9 mouse cellular contexts compared by ENCODE assay signal in genomic region chr15:85913605-85914004, GRCm38 (mm10). TPM values are rescaled to one million over a fixed set of nuclear protein-coding genes. Genes with fewer than 3 reads are reported as not detected.
DNase-seq lines count a peak whose midpoint lies in the region; ATAC-seq lines count a peak whose summit lies in the region.
"Had no signal": no experiment of that assay in that cellular context is flagged by ENCODE, and none has a peak within 500 bp of the region (broad histone marks: within the 10 kb centered on the region; RNA-seq: fewer than 3 reads in every experiment).

No protein-coding gene starts in this region.

- 21% methylated on average over 2 of the region's 2 CpGs for WGBS in forebrain, embryonic 14.5 days
- 27% methylated on average over 2 of the region's 2 CpGs for WGBS in forebrain, embryonic 13.5 days
- WGBS in midbrain, embryonic 14.5 days: 33% methylated on average over 2 of the region's 2 CpGs
- 37% methylated on average over 2 of the region's 2 CpGs for WGBS in midbrain, embryonic 13.5 days

- no peak overlapping the region for H3K4me3 ChIP-seq in forebrain, embryonic 14.5 days (ENCODE audit: low read depth, low read length)
- H3K4me3 ChIP-seq in forebrain, embryonic 13.5 days: no peak overlapping the region
- no peak overlapping the region for H3K4me3 ChIP-seq in midbrain, embryonic 14.5 days (replicated peaks; ENCODE audit: low read depth, low read length)
- H3K4me3 ChIP-seq in midbrain, embryonic 13.5 days (replicated peaks): no peak overlapping the region
- H3K4me3 ChIP-seq: limb, embryonic 13.5 days had no signal

- H3K4me1 ChIP-seq in forebrain, embryonic 14.5 days (ENCODE audit: control insufficient read depth, insufficient read depth, low read length): no peaks in the 10 kb centered on the region
- peaks cover 7% of the 10 kb centered on the region; the same call in 1 of the 2 replicates for H3K4me1 ChIP-seq in forebrain, embryonic 13.5 days
- 0 out of 2 replicates have a peak, but pooled peaks cover 2% of the 10 kb centered on the region for H3K4me1 ChIP-seq in midbrain, embryonic 14.5 days (ENCODE audit: control insufficient read depth, insufficient read depth, low read length)
- H3K4me1 ChIP-seq in midbrain, embryonic 13.5 days (replicated peaks): 0 out of 2 replicates have a peak, but pooled peaks cover 3% of the 10 kb centered on the region

- no peak for ATAC-seq in forebrain, embryonic 14.5 days
- no peak for ATAC-seq in forebrain, embryonic 13.5 days
- no peak for ATAC-seq in midbrain, embryonic 14.5 days (ENCODE audit: low FRiP score, low TSS enrichment)
- ATAC-seq in midbrain, embryonic 13.5 days: no peak

- H3K4me2 ChIP-seq in forebrain, embryonic 14.5 days (ENCODE audit: low read length): no peak overlapping the region
- no peak overlapping the region for H3K4me2 ChIP-seq in forebrain, embryonic 13.5 days
- no peak overlapping the region for H3K4me2 ChIP-seq in midbrain, embryonic 14.5 days (ENCODE audit: low read length)
- no peak overlapping the region for H3K4me2 ChIP-seq in midbrain, embryonic 13.5 days (replicated peaks)
- H3K4me2 ChIP-seq: limb, embryonic 13.5 days had no signal

- H3K27me3 ChIP-seq in forebrain, embryonic 14.5 days (replicated peaks; ENCODE audit: control insufficient read depth, insufficient read depth, low read length): no peaks in the 10 kb centered on the region
- no peaks in the 10 kb centered on the region for H3K27me3 ChIP-seq in forebrain, embryonic 13.5 days
- H3K27me3 ChIP-seq in midbrain, embryonic 14.5 days (ENCODE audit: control insufficient read depth, insufficient read depth, low read length): no peaks in the 10 kb centered on the region
- no peaks in the 10 kb centered on the region for H3K27me3 ChIP-seq in midbrain, embryonic 13.5 days
- H3K27me3 ChIP-seq: limb, embryonic 13.5 days had no signal

- DNase-seq in forebrain, embryonic 14.5 days (ENCODE audit: low spot score): peak; percentile 72
- DNase-seq in midbrain, embryonic 14.5 days: peak; percentile 74
- peak; percentile 73 for DNase-seq in adrenal gland, postnatal 25 days
- DNase-seq in kidney, adult 9 months: peak; percentile 79
- peak; percentile 82 for DNase-seq in naive thymus-derived CD4-positive, alpha-beta T cell, adult 2 months (ENCODE audit: low read depth)
- peak; percentile 52 for DNase-seq in yolk sac, embryonic 10.5 days (ENCODE audit: low spot score)

- H3K27ac ChIP-seq in forebrain, embryonic 14.5 days (ENCODE audit: low read depth, low read length): no peak overlapping the region
- H3K27ac ChIP-seq in forebrain, embryonic 13.5 days: no peak overlapping the region
- H3K27ac ChIP-seq in midbrain, embryonic 14.5 days (replicated peaks; ENCODE audit: low read depth, low read length): no peak overlapping the region
- no peak overlapping the region for H3K27ac ChIP-seq in midbrain, embryonic 13.5 days
- H3K27ac ChIP-seq: limb, embryonic 13.5 days had no signal

- H3K9me3 ChIP-seq in forebrain, embryonic 14.5 days (replicated peaks; ENCODE audit: control insufficient read depth, low read length): no peaks in the 10 kb centered on the region
- H3K9me3 ChIP-seq in forebrain, embryonic 13.5 days (replicated peaks): no peaks in the 10 kb centered on the region
- no peaks in the 10 kb centered on the region for H3K9me3 ChIP-seq in midbrain, embryonic 14.5 days (ENCODE audit: control insufficient read depth, low read length)
- no peaks in the 10 kb centered on the region for H3K9me3 ChIP-seq in midbrain, embryonic 13.5 days

- H3K9ac ChIP-seq in forebrain, embryonic 14.5 days (ENCODE audit: low read length): no peak overlapping the region
- H3K9ac ChIP-seq in forebrain, embryonic 13.5 days: no peak overlapping the region
- no peak overlapping the region for H3K9ac ChIP-seq in midbrain, embryonic 14.5 days (replicated peaks; ENCODE audit: low read length)
- H3K9ac ChIP-seq in midbrain, embryonic 13.5 days (replicated peaks): no peak overlapping the region
- H3K9ac ChIP-seq: limb, embryonic 13.5 days had no signal

- H3K36me3 ChIP-seq in forebrain, embryonic 14.5 days (ENCODE audit: control insufficient read depth, insufficient read depth, low read length): peaks cover 15% of the 10 kb centered on the region; the same call in 1 of the 2 replicates
- H3K36me3 ChIP-seq in forebrain, embryonic 13.5 days (ENCODE audit: poor library complexity, severe bottlenecking): peaks cover 59% of the 10 kb centered on the region
- H3K36me3 ChIP-seq in midbrain, embryonic 14.5 days (ENCODE audit: control insufficient read depth, insufficient read depth, low read length): no peaks in the 10 kb centered on the region
- H3K36me3 ChIP-seq in midbrain, embryonic 13.5 days: peaks cover 21% of the 10 kb centered on the region

RNA-seq across cellular contexts. Expression of gene Trmu, which starts 34.5 kb away (rescaled TPM):
- 33.5 and 39.5 TPM in 2 replicates for polyA plus RNA-seq in forebrain, embryonic 14.5 days (2014; fragmentation: Nextera tagmentation; extraction: Ambion mirVana)
- 45.2 and 53.2 TPM in 2 replicates for polyA plus RNA-seq in forebrain, embryonic 13.5 days (2015; fragmentation: Nextera tagmentation; extraction: Ambion mirVana)
- 36.2 and 41.5 TPM in 2 replicates for polyA plus RNA-seq in midbrain, embryonic 14.5 days (2014; fragmentation: Nextera tagmentation; extraction: Ambion mirVana)
- polyA plus RNA-seq in midbrain, embryonic 13.5 days (2015; fragmentation: Nextera tagmentation; extraction: Ambion mirVana): 48.8 and 53.9 TPM in 2 replicates
- total RNA-seq in adrenal gland, postnatal 25 days (2021): 31.0 and 34.2 TPM in 2 replicates

RNA-seq across cellular contexts. Expression of gene Gtse1, which starts 54.1 kb away (rescaled TPM):
- polyA plus RNA-seq in forebrain, embryonic 14.5 days (2014; fragmentation: Nextera tagmentation; extraction: Ambion mirVana): 14.3 and 15.7 TPM in 2 replicates
- 31.0 and 31.4 TPM in 2 replicates for polyA plus RNA-seq in forebrain, embryonic 13.5 days (2015; fragmentation: Nextera tagmentation; extraction: Ambion mirVana)
- 3.8 and 6.4 TPM in 2 replicates for polyA plus RNA-seq in midbrain, embryonic 14.5 days (2014; fragmentation: Nextera tagmentation; extraction: Ambion mirVana)
- polyA plus RNA-seq in midbrain, embryonic 13.5 days (2015; fragmentation: Nextera tagmentation; extraction: Ambion mirVana): 12.8 and 14.9 TPM in 2 replicates
- total RNA-seq in adrenal gland, postnatal 25 days (2021): 2.3 and 3.8 TPM in 2 replicates
